Mouse (Mus musculus) heart, postnatal 0 days (tissue): Measurements from ENCODE around the gene Trpv4.

Source experiments
- CTCF ChIP-seq: IDR thresholded peaks from 2 replicates; pipeline ENCODE4 v1.5.1; 2016; ENCODE audit warnings: antibody characterized with exemption, control low read depth, low read depth
- EP300 ChIP-seq: IDR thresholded peaks from 2 replicates; pipeline ENCODE4 v1.6.1; 2016; ENCODE audit warnings: antibody characterized with exemption, low read depth

DNA sequence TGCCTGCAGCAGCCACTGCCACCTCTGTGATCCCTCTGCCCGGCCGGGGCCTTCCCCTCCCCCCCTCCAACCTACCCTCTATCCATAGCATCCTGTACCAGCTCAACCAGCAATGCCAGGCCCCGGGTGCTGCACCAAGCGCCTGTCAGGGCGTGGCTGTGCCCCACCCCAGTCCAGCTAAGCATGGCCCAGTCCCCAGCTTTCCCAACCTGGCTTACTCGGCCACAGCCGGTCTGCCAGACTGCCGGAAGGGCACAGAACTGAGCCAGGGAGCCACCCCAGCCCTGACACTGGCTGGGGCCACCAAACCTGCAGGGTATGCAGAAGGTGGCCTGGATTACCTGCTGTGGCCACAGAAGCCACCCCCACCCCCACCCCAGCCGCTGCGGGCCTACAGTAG lies 47.0 kb downstream of the Trpv4 start:
- TF ChIP-seq CTCF (no peak), EP300 (no peak)
